Mouse (Mus musculus): Measurements from ENCODE around the gene Magee1. TPM values are rescaled to one million over a fixed set of nuclear protein-coding genes. Genes with fewer than 3 reads are reported as not detected.

Gene Magee1
- polyA plus RNA-seq, 1 experiment from 2014 or later, result 165 TPM

Other genes starting within 250 kb of the Magee1 start
- gene Pbdc1, start 40.6 kb upstream of the Magee1 start, polyA plus RNA-seq (2015; fragmentation: Nextera tagmentation; extraction: Ambion mirVana), result 32.9 and 34.4 TPM in 2 replicates